Mouse (Mus musculus): ENCODE results near the gene Olfr791. TPM values are rescaled to one million over a fixed set of nuclear protein-coding genes. Genes with fewer than 3 reads are reported as not detected.

The Olfr791 gene
- polyA plus RNA-seq, 1 experiment from 2014 or later: not detected

Other genes starting within 250 kb of the Olfr791 start
- not detected in 2 replicates for gene Olfr780, start 203.7 kb upstream of the Olfr791 start, polyA plus RNA-seq (2015; fragmentation: Nextera tagmentation; extraction: Ambion mirVana)
- not detected in 2 replicates for gene Olfr781, start 192.9 kb upstream of the Olfr791 start, polyA plus RNA-seq (2015; fragmentation: Nextera tagmentation; extraction: Ambion mirVana)
- gene Olfr782, start 172.9 kb upstream of the Olfr791 start, polyA plus RNA-seq (2015; fragmentation: Nextera tagmentation; extraction: Ambion mirVana): not detected in 2 replicates
- gene Olfr784, start 137.7 kb upstream of the Olfr791 start, polyA plus RNA-seq (2015; fragmentation: Nextera tagmentation; extraction: Ambion mirVana): 0.05 and 0.06 TPM in 2 replicates
- gene Olfr785, start 116.4 kb upstream of the Olfr791 start, polyA plus RNA-seq (2015; fragmentation: Nextera tagmentation; extraction: Ambion mirVana): not detected in 2 replicates
- gene Olfr786, start 94.5 kb upstream of the Olfr791 start, polyA plus RNA-seq (2015; fragmentation: Nextera tagmentation; extraction: Ambion mirVana): not detected in 2 replicates
- not detected in 2 replicates for gene Olfr787, start 59.9 kb upstream of the Olfr791 start, polyA plus RNA-seq (2015; fragmentation: Nextera tagmentation; extraction: Ambion mirVana)
- gene Olfr788, start 50.8 kb upstream of the Olfr791 start, polyA plus RNA-seq (2015; fragmentation: Nextera tagmentation; extraction: Ambion mirVana): not detected in 2 replicates
- gene Olfr789, start 37.0 kb upstream of the Olfr791 start, polyA plus RNA-seq (2015; fragmentation: Nextera tagmentation; extraction: Ambion mirVana): not detected in 2 replicates
- gene Olfr790, start 23.3 kb upstream of the Olfr791 start, polyA plus RNA-seq (2015; fragmentation: Nextera tagmentation; extraction: Ambion mirVana): not detected in 2 replicates
- gene Olfr792, start 17.4 kb downstream of the Olfr791 start, polyA plus RNA-seq (2015; fragmentation: Nextera tagmentation; extraction: Ambion mirVana): not detected in 2 replicates
- not detected in 2 replicates for gene Olfr794, start 45.9 kb downstream of the Olfr791 start, polyA plus RNA-seq (2015; fragmentation: Nextera tagmentation; extraction: Ambion mirVana)
- gene Olfr796, start 90.8 kb downstream of the Olfr791 start, polyA plus RNA-seq (2015; fragmentation: Nextera tagmentation; extraction: Ambion mirVana): not detected in 2 replicates
- gene Olfr798, start 106.1 kb downstream of the Olfr791 start, polyA plus RNA-seq (2015; fragmentation: Nextera tagmentation; extraction: Ambion mirVana): not detected in 2 replicates
- gene Olfr799, start 115.7 kb downstream of the Olfr791 start, polyA plus RNA-seq (2015; fragmentation: Nextera tagmentation; extraction: Ambion mirVana): not detected in 2 replicates
- gene Olfr800, start 135.9 kb downstream of the Olfr791 start, polyA plus RNA-seq (2015; fragmentation: Nextera tagmentation; extraction: Ambion mirVana): not detected in 2 replicates
- gene Olfr801, start 152.1 kb downstream of the Olfr791 start, polyA plus RNA-seq (2015; fragmentation: Nextera tagmentation; extraction: Ambion mirVana): not detected in 2 replicates
- gene Olfr802, start 166.4 kb downstream of the Olfr791 start, polyA plus RNA-seq (2015; fragmentation: Nextera tagmentation; extraction: Ambion mirVana): 0.03 TPM in 1 of 2 replicates, not detected in the other
- gene Olfr803, start 172.5 kb downstream of the Olfr791 start, polyA plus RNA-seq (2015; fragmentation: Nextera tagmentation; extraction: Ambion mirVana): not detected in 2 replicates
- not detected in 2 replicates for gene Olfr804, start 181.4 kb downstream of the Olfr791 start, polyA plus RNA-seq (2015; fragmentation: Nextera tagmentation; extraction: Ambion mirVana)
- not detected in 2 replicates for gene Olfr805, start 207.6 kb downstream of the Olfr791 start, polyA plus RNA-seq (2015; fragmentation: Nextera tagmentation; extraction: Ambion mirVana)
- not detected in 2 replicates for gene Olfr806, start 220.1 kb downstream of the Olfr791 start, polyA plus RNA-seq (2015; fragmentation: Nextera tagmentation; extraction: Ambion mirVana)
- not detected in 2 replicates for gene Olfr807, start 236.0 kb downstream of the Olfr791 start, polyA plus RNA-seq (2015; fragmentation: Nextera tagmentation; extraction: Ambion mirVana)
- gene Olfr808, start 243.7 kb downstream of the Olfr791 start, polyA plus RNA-seq (2015; fragmentation: Nextera tagmentation; extraction: Ambion mirVana): not detected in 2 replicates